Mouse (Mus musculus): ENCODE results near the gene Agfg1.
"Not testable (repeated sequence)": the region's sequence is repeated elsewhere in the genome, so short reads cannot be mapped to it uniquely, and the experiment has no call there.

DNA sequence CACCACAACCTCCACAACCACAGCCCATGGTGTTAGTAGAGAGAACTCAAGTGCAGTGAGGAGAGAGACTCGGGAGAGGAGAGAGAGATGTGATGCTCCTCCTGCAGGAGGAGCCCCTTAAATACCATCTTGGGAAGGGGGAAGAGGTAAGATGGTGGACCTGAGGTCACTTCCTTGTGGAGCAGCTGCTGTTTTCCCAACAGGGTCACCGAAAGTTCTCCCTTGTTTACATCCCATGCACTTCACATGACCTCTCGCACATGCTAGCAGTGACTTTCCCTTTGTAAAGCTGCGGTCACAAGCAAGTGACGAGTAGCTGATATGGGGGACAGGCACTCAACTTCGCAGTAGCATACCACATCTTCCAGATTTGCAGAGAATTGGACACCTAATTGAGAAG lies 104.0 kb downstream of the Agfg1 start, which contains the start of gene A030003K21Rik:
- TF ChIP-seq ZNF384 (IDR thresholded peaks at IDR 0.05; ENCODE audit: low read depth, low read length); HCFC1 (IDR thresholded peaks at IDR 0.05; ENCODE audit: borderline replicate concordance, insufficient read depth, low read length); ZC3H11A (IDR thresholded peaks at IDR 0.05; ENCODE audit: borderline replicate concordance, low read depth, low read length); CHD2 (IDR thresholded peaks at IDR 0.05; ENCODE audit: low read depth, low read length): not testable (repeated sequence)

Data from ES-E14 (cell line).